Mouse (Mus musculus) midbrain, embryonic 11.5 days (tissue): ENCODE results near the gene I0C0044D17Rik. TPM values are rescaled to one million over a fixed set of nuclear protein-coding genes. Genes with fewer than 3 reads are reported as not detected.

ENCODE experiments used
- ATAC-seq: fragments of 200-750 bp; cut with Nextera tagmentation; 2 replicates; pipeline ENCODE4 v1.8.0; 2017; ENCODE audit warnings: moderate TSS enrichment, moderate library complexity; ENCODE audit not compliant: low FRiP score
- DNase-seq: peaks from one replicate; pipeline ENCODE4 v3.0.0; 2015; ENCODE audit warnings: low spot score; ENCODE audit errors: missing footprints
- H3K27ac ChIP-seq: fragments of 300-500 bp; sonication (generic); 2 replicates; pipeline ENCODE4 v1.5.1; 2014; ENCODE audit warnings: low read depth, low read length
- H3K27me3 ChIP-seq: fragments of 300-500 bp; sonication (generic); 2 replicates; pipeline ENCODE4 v1.6.1; 2014; ENCODE audit warnings: mild to moderate bottlenecking, low read length, moderate library complexity, mixed read lengths; ENCODE audit not compliant: control insufficient read depth, insufficient read depth
- H3K36me3 ChIP-seq: fragments of 300-500 bp; sonication (generic); 2 replicates; pipeline ENCODE4 v1.6.1; 2014; ENCODE audit warnings: mild to moderate bottlenecking, low read length, moderate library complexity, mixed read lengths; ENCODE audit not compliant: control insufficient read depth, insufficient read depth
- H3K4me1 ChIP-seq: fragments of 300-500 bp; sonication (generic); 2 replicates; pipeline ENCODE4 v1.6.1; 2014; ENCODE audit warnings: low read length; ENCODE audit not compliant: control insufficient read depth, insufficient read depth
- H3K4me2 ChIP-seq: fragments of 300-500 bp; sonication (generic); 2 replicates; pipeline ENCODE4 v1.6.1; 2014; ENCODE audit warnings: mild to moderate bottlenecking, moderate library complexity
- H3K4me3 ChIP-seq: fragments of 300-500 bp; sonication (generic); 2 replicates; pipeline ENCODE4 v1.5.1; 2014; ENCODE audit warnings: low read depth, low read length
- H3K9ac ChIP-seq: fragments of 300-500 bp; sonication (generic); 2 replicates; pipeline ENCODE4 v1.6.1; 2014; ENCODE audit warnings: low read length
- H3K9me3 ChIP-seq: fragments of 300-500 bp; sonication (generic); 2 replicates; pipeline ENCODE4 v1.6.1; 2016; ENCODE audit warnings: low read length; ENCODE audit not compliant: control insufficient read depth
- WGBS: fragments of 180-500 bp; shearing (Covaris S2); extraction: QIAGEN DNeasy Blood & Tissue Kit; methylation state at CpG from one replicate; pipeline ENCODE4 v1.1.7; 2014; 5-methylcytosine and 5-hydroxymethylcytosine counted together
- polyA plus RNA-seq: library from polyadenylated mRNA; unstranded; fragments of >200 nt; fragmentation: Nextera tagmentation; extraction: Ambion mirVana; gene quantifications from 2 replicates; pipeline ENCODE4 v1.2.1, GENCODE M21; 2014

The I0C0044D17Rik gene
- polyA plus RNA-seq, 1 experiment from 2014 or later = not detected

- H3K9ac ChIP-seq = no peak overlapping the region
- H3K4me2 ChIP-seq = no peak overlapping the region
- ATAC-seq = no peak
- DNase-seq = no peak
- H3K9me3 ChIP-seq = no peaks in the 10 kb centered on the region
- WGBS = 92% methylated on average over 9 of the region's 9 CpGs
- no peaks in the 10 kb centered on the region for H3K36me3 ChIP-seq
- H3K4me1 ChIP-seq = peaks cover 2% of the 10 kb centered on the region; the same call in 1 of the 2 replicates
- no peak overlapping the region for H3K4me3 ChIP-seq
- no peaks in the 10 kb centered on the region for H3K27me3 ChIP-seq
- H3K27ac ChIP-seq = no peak overlapping the region
Observed at GRCm38 (mm10) chr4:98793486-98793885, 30.2 kb downstream of the I0C0044D17Rik start.

- DNase-seq (no peak), ATAC-seq (no peak)
- Histone ChIP-seq H3K4me2 (peak overlapping the region; percentile 51; the same call in 1 of the 2 replicates), H3K4me3 (no peak overlapping the region), H3K9ac (no peak overlapping the region), H3K36me3 (no peaks in the 10 kb centered on the region), H3K27ac (no peak overlapping the region), H3K27me3 (no peaks in the 10 kb centered on the region), H3K9me3 (no peaks in the 10 kb centered on the region), H3K4me1 (peaks cover 6% of the 10 kb centered on the region)
- 26% methylated on average over 1 of the region's 1 CpGs for WGBS
Observed at GRCm38 (mm10) chr4:98790721-98791120, 32.9 kb downstream of the I0C0044D17Rik start.

GRCm38 (mm10) chr4:98789861-98790311 lies 33.8 kb downstream of the I0C0044D17Rik start:
- H3K9ac ChIP-seq = peak overlapping the region; percentile 54
- no peaks in the 10 kb centered on the region for H3K9me3 ChIP-seq
- no peak overlapping the region for H3K27ac ChIP-seq
- H3K4me2 ChIP-seq = peak overlapping the region; percentile 51
- peak overlapping the region; percentile 19 for H3K4me3 ChIP-seq
- DNase-seq (peak; percentile 89), ATAC-seq (peak; percentile 54)
- H3K27me3 ChIP-seq = no peaks in the 10 kb centered on the region
- WGBS = 9% methylated on average over 10 of the region's 10 CpGs
- H3K36me3 ChIP-seq = no peaks in the 10 kb centered on the region
- H3K4me1 ChIP-seq = peaks cover 6% of the 10 kb centered on the region

- Histone ChIP-seq H3K9ac (peak overlapping the region; percentile 54; the same call in 1 of the 2 replicates), H3K9me3 (no peaks in the 10 kb centered on the region), H3K27ac (no peak overlapping the region), H3K36me3 (no peaks in the 10 kb centered on the region), H3K4me3 (peak overlapping the region; percentile 19), H3K4me1 (peaks cover 6% of the 10 kb centered on the region), H3K4me2 (peak overlapping the region; percentile 51), H3K27me3 (no peaks in the 10 kb centered on the region)
- ATAC-seq (no peak; the same call in 1 of the 2 replicates), DNase-seq (no peak)
- WGBS = 80% methylated on average over 7 of the region's 7 CpGs
Observed at GRCm38 (mm10) chr4:98789133-98789765, 34.4 kb downstream of the I0C0044D17Rik start.

DNA sequence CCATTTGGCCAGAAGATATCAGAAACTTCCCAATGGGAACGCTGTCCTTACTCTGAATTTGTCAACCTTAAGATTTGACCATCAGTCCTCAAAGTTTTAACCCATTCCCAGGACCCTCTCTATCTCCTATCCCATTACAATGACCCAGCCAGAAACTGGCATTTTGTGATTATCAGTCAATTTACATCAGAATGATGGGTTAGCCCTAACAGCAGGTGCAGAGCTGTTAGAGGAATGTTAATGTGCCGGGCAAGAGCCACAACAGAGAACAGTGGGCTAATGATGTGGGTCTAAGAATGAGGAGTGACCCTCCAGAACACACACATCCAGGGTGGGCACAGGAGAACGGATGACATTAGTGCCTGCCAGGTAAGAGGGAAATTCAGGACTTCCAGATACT lies 37.4 kb downstream of the I0C0044D17Rik start:
- Histone ChIP-seq H3K36me3 (no peaks in the 10 kb centered on the region), H3K9ac (no peak overlapping the region), H3K4me1 (peaks cover 6% of the 10 kb centered on the region), H3K27ac (no peak overlapping the region), H3K9me3 (no peaks in the 10 kb centered on the region), H3K4me3 (no peak overlapping the region), H3K4me2 (no peak overlapping the region), H3K27me3 (no peaks in the 10 kb centered on the region)
- WGBS = 34% methylated on average over 3 of the region's 3 CpGs
- no peak for ATAC-seq
- DNase-seq = no peak

GRCm38 (mm10) chr4:98785851-98786250 lies 37.8 kb downstream of the I0C0044D17Rik start:
- no peak overlapping the region for H3K9ac ChIP-seq
- no peak overlapping the region for H3K27ac ChIP-seq
- no peak overlapping the region for H3K4me2 ChIP-seq
- H3K9me3 ChIP-seq = no peaks in the 10 kb centered on the region
- 37% methylated on average over 8 of the region's 8 CpGs for WGBS
- DNase-seq (no peak), ATAC-seq (no peak)
- no peak overlapping the region for H3K4me3 ChIP-seq
- peaks cover 6% of the 10 kb centered on the region for H3K4me1 ChIP-seq
- no peaks in the 10 kb centered on the region for H3K27me3 ChIP-seq
- H3K36me3 ChIP-seq = no peaks in the 10 kb centered on the region

- Histone ChIP-seq H3K36me3 (no peaks in the 10 kb centered on the region), H3K4me2 (no peak overlapping the region; the same call in 1 of the 2 replicates), H3K9ac (no peak overlapping the region), H3K4me1 (no peaks in the 10 kb centered on the region), H3K9me3 (no peaks in the 10 kb centered on the region), H3K4me3 (no peak overlapping the region), H3K27ac (no peak overlapping the region), H3K27me3 (peaks cover 5% of the 10 kb centered on the region)
- 12% methylated on average over 16 of the region's 16 CpGs for WGBS
- no peak for DNase-seq
- no peak for ATAC-seq
Observed at GRCm38 (mm10) chr4:98778219-98778618, 45.4 kb downstream of the I0C0044D17Rik start.

GRCm38 (mm10) chr4:98777464-98777863 lies 46.2 kb downstream of the I0C0044D17Rik start:
- H3K9ac ChIP-seq = no peak overlapping the region

DNA sequence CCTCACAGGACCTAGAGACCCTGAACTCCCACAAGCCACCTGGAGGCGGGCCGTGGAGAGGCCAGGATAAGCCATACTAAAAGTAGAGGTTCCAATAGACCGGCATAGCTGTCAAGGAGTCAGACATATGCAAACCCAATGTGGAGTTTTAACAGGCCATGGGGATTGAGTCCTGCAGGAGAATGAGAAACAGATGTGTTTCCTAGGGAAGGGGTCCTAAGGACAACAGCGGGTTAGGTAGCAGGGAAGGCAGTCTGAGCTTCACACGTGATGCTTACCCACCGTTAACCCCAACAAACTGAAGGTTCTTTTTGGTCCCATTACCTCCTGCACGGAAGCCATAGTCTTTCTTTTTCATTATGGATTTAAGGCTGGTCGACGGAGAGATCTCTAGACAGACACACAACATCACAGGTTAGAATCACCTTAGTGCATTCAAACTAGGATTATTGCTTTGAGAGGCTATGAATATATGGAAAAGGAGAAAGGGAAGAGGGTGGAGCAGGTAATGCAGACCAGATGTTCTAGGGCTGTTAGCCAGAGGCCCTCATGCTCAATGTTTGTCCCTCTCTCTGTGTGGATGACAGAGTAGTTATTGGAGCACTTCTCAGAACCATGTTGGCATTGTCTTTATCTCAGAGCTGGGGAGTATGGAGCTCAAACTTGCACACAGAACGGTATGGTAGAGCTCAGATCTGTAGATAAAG lies 46.8 kb downstream of the I0C0044D17Rik start:
- WGBS = 85% methylated on average over 10 of the region's 10 CpGs
- Histone ChIP-seq H3K27me3 (peaks cover 5% of the 10 kb centered on the region), H3K9ac (no peak overlapping the region), H3K4me3 (no peak overlapping the region), H3K36me3 (no peaks in the 10 kb centered on the region), H3K4me2 (no peak overlapping the region), H3K4me1 (no peaks in the 10 kb centered on the region), H3K27ac (no peak overlapping the region), H3K9me3 (no peaks in the 10 kb centered on the region)
- DNase-seq (no peak), ATAC-seq (no peak)

More at GRCm38 (mm10) chr4:98777464-98777863, 46.2 kb downstream of the I0C0044D17Rik start:
- H3K4me2 ChIP-seq = no peak overlapping the region
- H3K27me3 ChIP-seq = peaks cover 5% of the 10 kb centered on the region
- H3K4me3 ChIP-seq = no peak overlapping the region
- H3K4me1 ChIP-seq = no peaks in the 10 kb centered on the region
- DNase-seq (no peak), ATAC-seq (no peak)
- 90% methylated on average over 6 of the region's 6 CpGs for WGBS
- no peaks in the 10 kb centered on the region for H3K9me3 ChIP-seq
- no peak overlapping the region for H3K27ac ChIP-seq
- no peaks in the 10 kb centered on the region for H3K36me3 ChIP-seq
